Mouse (Mus musculus) G1E (cell line): ENCODE data around the gene Rsph10b. TPM values are rescaled to one million over a fixed set of nuclear protein-coding genes. Genes with fewer than 3 reads are reported as not detected.

Experiments
- ATAC-seq: 2 replicates; pipeline ENCODE4 v1.8.0; 2016; ENCODE audit warnings: mild to moderate bottlenecking; ENCODE audit not compliant: insufficient number of reproducible peaks, poor library complexity, low FRiP score, severe bottlenecking; ENCODE audit errors: extremely low read depth
- DNase-seq: peaks from one replicate; pipeline ENCODE4 v3.0.0; 2012; ENCODE audit warnings: low spot score
- H3K27me3 ChIP-seq: 2 replicates; pipeline ENCODE4 v1.6.1; 2012; ENCODE audit warnings: mild to moderate bottlenecking, low read length, inconsistent platforms; ENCODE audit not compliant: insufficient read depth
- H3K36me3 ChIP-seq: replicated peaks from 2 replicates; pipeline ENCODE3; 2012; ENCODE audit warnings: mild to moderate bottlenecking, inconsistent platforms
- H3K4me1 ChIP-seq: 2 replicates; pipeline ENCODE4 v1.6.1; 2012; ENCODE audit warnings: low read depth, low read length, inconsistent platforms, mixed read lengths; ENCODE audit not compliant: insufficient read depth
- H3K4me3 ChIP-seq: 2 replicates; pipeline ENCODE4 v1.5.1; 2012; ENCODE audit warnings: low read depth, mild to moderate bottlenecking, inconsistent platforms, low read length, moderate library complexity, mixed read lengths
- H3K9me3 ChIP-seq: replicated peaks from 2 replicates; pipeline ENCODE4 v1.6.1; 2012; ENCODE audit warnings: inconsistent platforms
- CTCF ChIP-seq: IDR thresholded peaks from 2 replicates; pipeline ENCODE4 v1.5.1; 2012; ENCODE audit warnings: low read depth, low read length, inconsistent platforms, mixed read lengths
- GATA1 ChIP-seq: IDR thresholded peaks from 2 replicates; pipeline ENCODE4 v1.6.1; 2012; ENCODE audit warnings: borderline replicate concordance, low read length, inconsistent platforms, mixed read lengths
- GATA2 ChIP-seq: IDR thresholded peaks from 2 replicates; pipeline ENCODE4 v1.6.1; 2012; ENCODE audit warnings: low read depth, low read length, inconsistent platforms, borderline replicate concordance
- POLR2AphosphoS5 ChIP-seq: IDR thresholded peaks from 2 replicates; pipeline ENCODE4 v1.6.1; 2012; ENCODE audit warnings: low read depth, low read length, inconsistent platforms; ENCODE audit not compliant: insufficient replicate concordance
- TAL1 ChIP-seq: conservative IDR thresholded peaks from 2 replicates; pipeline ENCODE4 v1.6.1; 2012; ENCODE audit warnings: low read depth, low read length, inconsistent platforms, mixed read lengths
- polyA plus RNA-seq: library from polyadenylated mRNA; stranded (reverse); fragments of >175 nt; gene quantifications from 2 replicates; pipeline ENCODE4 v1.2.3, GENCODE M21; 2012
- total RNA-seq, 2 experiments: library from RNA; stranded (forward) in 1 of 2; stranded (reverse) in 1 of 2; fragments of 200-1000 nt in 1 of 2; fragments of >200 nt in 1 of 2; fragmentation: Nextera tagmentation in 1 of 2; gene quantifications; 2 replicates each; pipeline ENCODE4 v1.2.3; 2014 to 2017

The Rsph10b gene
- total and polyA plus RNA-seq, 3 experiments, result 1.7 TPM; not detected in 2

DNA sequence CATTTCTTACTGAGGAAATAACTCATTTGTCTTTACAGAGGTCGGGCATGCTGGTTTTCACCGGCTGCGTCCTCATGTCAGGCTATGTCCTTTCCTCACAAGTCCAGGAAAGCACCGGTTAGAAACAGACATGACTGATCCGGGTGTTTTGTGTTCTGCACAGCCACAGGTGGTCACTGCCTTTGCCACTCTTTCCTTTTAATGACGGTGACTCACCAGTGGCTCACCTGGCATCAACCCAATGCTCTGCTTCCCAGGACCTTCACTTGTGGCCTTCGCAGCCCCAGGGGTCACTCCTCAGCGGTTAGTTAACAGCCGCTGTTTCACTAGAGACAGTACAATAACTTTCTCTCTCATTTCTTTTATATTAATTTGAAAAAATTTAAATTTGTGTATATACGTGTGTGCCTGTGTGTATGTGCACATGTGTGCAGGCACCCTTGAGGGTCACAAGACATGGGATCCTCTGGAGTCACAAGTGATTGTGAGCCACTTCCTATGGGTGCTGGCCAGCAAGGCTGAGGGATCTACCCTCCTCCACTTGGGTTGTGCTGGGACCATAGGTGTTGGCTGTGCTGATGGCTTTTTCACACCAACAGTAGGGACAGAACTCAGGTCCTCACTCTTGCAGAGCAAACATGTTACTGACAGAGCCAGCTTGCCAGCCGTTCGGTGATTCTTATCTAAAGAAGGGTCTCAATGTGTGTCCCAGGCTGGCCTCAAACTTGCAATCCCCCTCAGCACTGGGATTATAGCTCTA is 32.9 kb downstream of the Rsph10b start:
- Histone ChIP-seq H3K27me3 (peaks cover 26% of the 10 kb centered on the region), H3K4me3 (no peak overlapping the region), H3K4me1 (no peaks in the 10 kb centered on the region), H3K36me3 (no peaks in the 10 kb centered on the region), H3K9me3 (no peaks in the 10 kb centered on the region)
- DNase-seq (no peak), ATAC-seq (no peak)
- TF ChIP-seq CTCF (no peak), TAL1 (no peak), GATA2 (no peak), GATA1 (no peak), POLR2AphosphoS5 (no peak)

DNA sequence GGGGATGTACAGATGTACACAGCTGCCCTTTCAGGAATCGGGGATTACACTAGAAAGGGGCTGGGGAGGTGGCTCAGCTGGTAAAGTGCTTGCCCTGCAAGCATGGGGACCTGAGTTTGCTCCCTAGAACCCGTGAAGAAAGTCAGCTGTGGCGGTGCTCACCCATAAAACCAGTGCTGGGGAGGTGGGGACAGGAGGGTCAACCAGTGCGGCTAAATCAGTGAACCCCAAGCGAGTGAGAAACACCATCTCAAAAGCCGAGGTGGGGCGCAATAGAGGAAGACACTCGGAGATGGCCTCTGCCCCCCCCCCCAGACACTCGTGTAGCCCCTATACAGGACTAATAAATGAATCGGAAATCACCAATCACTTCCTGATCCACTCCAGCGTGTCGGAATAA is 33.8 kb downstream of the Rsph10b start:
- H3K36me3 ChIP-seq, result no peaks in the 10 kb centered on the region
- ATAC-seq (no peak), DNase-seq (no peak)
- no peaks in the 10 kb centered on the region for H3K4me1 ChIP-seq
- TF ChIP-seq GATA2 (no peak), POLR2AphosphoS5 (no peak), CTCF (no peak)
- H3K4me3 ChIP-seq, result no peak overlapping the region
- peaks cover 24% of the 10 kb centered on the region for H3K27me3 ChIP-seq
- no peaks in the 10 kb centered on the region for H3K9me3 ChIP-seq

GRCm38 (mm10) chr5:143972628-143973027 is 39.8 kb downstream of the Rsph10b start:
- no peaks in the 10 kb centered on the region for H3K9me3 ChIP-seq
- peaks cover 14% of the 10 kb centered on the region for H3K27me3 ChIP-seq
- no peak for ATAC-seq
- TF ChIP-seq CTCF, result no peak
- TF ChIP-seq POLR2AphosphoS5, result no peak
- TF ChIP-seq GATA1, result no peak
- TF ChIP-seq TAL1, result no peak
- TF ChIP-seq GATA2, result no peak
- peaks cover 27% of the 10 kb centered on the region for H3K4me1 ChIP-seq
- H3K4me3 ChIP-seq, result no peak overlapping the region
- no peak for DNase-seq
- H3K36me3 ChIP-seq, result no peaks in the 10 kb centered on the region

- Histone ChIP-seq H3K36me3 (no peaks in the 10 kb centered on the region), H3K4me3 (no peak overlapping the region), H3K9me3 (no peaks in the 10 kb centered on the region), H3K27me3 (peaks cover 4% of the 10 kb centered on the region; the same call in 1 of the 2 replicates), H3K4me1 (peaks cover 27% of the 10 kb centered on the region)
- TF ChIP-seq CTCF (peak; percentile 98), TAL1 (no peak), POLR2AphosphoS5 (no peak), GATA2 (no peak), GATA1 (no peak)
- DNase-seq (peak; percentile 64), ATAC-seq (peak; percentile 69)
Observed at GRCm38 (mm10) chr5:143974931-143975630, 42.2 kb downstream of the Rsph10b start.

DNA sequence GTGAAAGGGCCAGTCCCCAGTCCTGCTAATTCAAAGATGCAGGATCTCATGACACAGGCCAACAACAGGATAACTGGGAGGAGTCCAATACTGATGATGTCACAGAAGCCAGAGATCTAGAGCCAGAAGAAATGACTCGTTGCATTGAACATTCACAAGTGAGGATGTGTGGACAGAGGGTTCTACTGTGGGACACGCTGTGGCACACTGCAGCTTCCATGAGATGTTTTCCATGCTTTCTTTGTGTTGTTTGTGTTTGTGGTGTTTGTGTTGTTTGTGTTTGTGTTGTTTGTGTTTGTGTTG is 42.7 kb downstream of the Rsph10b start:
- TF ChIP-seq TAL1, result no peak
- TF ChIP-seq GATA1, result no peak
- TF ChIP-seq GATA2, result no peak
- no peak for TF ChIP-seq POLR2AphosphoS5
- no peak for TF ChIP-seq CTCF
- H3K4me1 ChIP-seq, result peaks cover 27% of the 10 kb centered on the region
- ATAC-seq (no peak), DNase-seq (no peak)
- H3K4me3 ChIP-seq, result no peak overlapping the region
- H3K27me3 ChIP-seq, result peaks cover 2% of the 10 kb centered on the region; the same call in 1 of the 2 replicates
- no peaks in the 10 kb centered on the region for H3K36me3 ChIP-seq
- no peaks in the 10 kb centered on the region for H3K9me3 ChIP-seq

- DNase-seq (no peak), ATAC-seq (no peak)
- Histone ChIP-seq H3K4me1 (peaks cover 27% of the 10 kb centered on the region), H3K27me3 (peaks cover 2% of the 10 kb centered on the region; the same call in 1 of the 2 replicates), H3K9me3 (no peaks in the 10 kb centered on the region), H3K36me3 (peaks cover 4% of the 10 kb centered on the region), H3K4me3 (no peak overlapping the region)
- TF ChIP-seq CTCF (no peak), TAL1 (no peak), GATA1 (no peak), POLR2AphosphoS5 (no peak), GATA2 (no peak)
Observed at GRCm38 (mm10) chr5:143976232-143976631, 43.4 kb downstream of the Rsph10b start.
